Mouse (Mus musculus) skeletal muscle tissue, adult 2 months (tissue): ENCODE measurements around the gene Dsp.

ENCODE experiments used
- DNase-seq: peaks from one replicate; pipeline ENCODE4 v3.0.0-alpha.2; 2012; ENCODE audit warnings: low read depth, low spot score

Gene Dsp

DNA sequence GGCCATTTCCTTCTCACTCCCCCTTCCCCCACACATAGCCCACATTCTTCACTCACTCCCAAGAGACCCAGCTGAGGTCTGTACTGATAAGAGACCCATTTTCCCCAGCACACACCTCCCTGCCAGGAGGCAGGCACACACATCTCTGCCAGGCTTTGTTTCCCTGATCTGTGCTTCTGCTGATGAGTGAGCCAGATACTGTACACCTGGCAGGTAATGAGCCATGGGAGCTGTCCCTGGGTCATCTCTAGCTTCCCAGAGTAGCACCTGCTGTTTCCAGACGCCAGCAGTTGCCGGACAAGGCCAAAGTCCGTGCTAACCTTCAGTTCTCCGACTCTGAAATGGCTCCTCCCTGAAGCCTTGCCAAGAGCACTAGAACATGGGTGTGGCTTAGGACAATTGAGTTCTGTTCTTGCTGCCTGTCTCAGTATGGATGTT, 19.6 kb downstream of the Dsp start:
- no peak for DNase-seq

DNA sequence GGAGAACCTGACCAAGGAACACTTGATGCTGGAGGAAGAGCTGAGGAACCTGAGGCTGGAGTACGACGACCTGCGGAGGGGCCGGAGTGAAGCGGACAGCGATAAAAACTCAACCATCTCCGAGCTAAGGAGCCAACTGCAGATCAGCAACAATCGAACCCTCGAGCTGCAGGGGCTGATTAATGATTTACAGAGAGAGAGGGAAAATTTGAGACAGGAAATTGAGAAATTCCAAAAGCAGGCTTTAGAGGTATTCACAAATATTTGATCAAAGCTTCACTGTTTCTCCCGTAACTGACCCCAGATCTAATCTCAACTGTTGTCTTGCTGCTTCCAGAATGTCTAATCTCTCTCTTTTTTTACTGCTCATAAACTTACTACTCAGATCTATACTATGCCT, 42.3 kb downstream of the Dsp start:
- no peak for DNase-seq

- no peak for DNase-seq
These were observed 50.3 kb downstream of the Dsp start for GRCm38 (mm10) chr13:38201413-38201812.

GRCm38 (mm10) chr13:38204171-38204570, 53.1 kb downstream of the Dsp start:
- no peak for DNase-seq

DNA sequence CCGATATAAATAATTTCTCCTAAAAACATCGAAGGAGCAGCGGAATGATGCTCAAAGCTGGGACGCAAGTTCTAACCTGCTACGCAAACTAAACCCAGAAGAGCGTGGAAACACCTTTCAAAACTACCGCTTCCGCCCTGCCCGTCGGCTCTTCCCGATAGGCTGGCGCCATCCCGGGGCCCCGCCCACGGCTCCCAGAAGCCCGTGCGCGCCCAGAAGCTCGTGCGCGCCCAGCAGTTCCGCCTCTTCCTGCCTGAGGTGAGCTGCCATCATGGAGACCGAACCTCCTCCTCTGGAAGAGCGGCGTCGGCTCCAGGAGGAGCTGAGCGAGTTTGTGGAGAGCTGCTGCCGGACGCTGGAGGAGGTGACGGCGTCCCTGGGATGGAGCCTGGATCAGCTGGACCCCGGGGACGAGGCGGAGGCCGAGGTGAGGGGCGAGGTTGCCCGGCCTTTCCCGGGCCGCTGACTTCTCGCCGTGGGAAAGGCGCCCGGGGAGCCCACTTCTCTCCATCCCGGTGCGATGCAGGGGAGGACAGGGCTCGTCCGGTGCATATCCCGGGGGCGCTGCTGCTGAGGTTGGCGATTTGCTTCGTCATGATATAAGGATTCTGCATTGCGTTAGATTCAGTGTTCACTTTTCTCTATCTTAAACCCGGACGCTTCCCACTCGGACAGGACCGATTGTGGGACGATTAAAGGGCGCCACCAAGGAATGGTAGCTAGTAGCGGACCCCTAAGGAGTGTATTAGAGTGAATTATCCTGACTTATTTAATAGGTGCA, 53.8 kb downstream of the Dsp start, which contains the start of gene Snrnp48:
TSS of gene Snrnp48 (plus strand) at position 237 of the 781 bp plus-strand sequence.
- DNase-seq, result peak; percentile 77

GRCm38 (mm10) chr13:38211122-38211521, 60.0 kb downstream of the Dsp start:
- DNase-seq, result no peak

DNA sequence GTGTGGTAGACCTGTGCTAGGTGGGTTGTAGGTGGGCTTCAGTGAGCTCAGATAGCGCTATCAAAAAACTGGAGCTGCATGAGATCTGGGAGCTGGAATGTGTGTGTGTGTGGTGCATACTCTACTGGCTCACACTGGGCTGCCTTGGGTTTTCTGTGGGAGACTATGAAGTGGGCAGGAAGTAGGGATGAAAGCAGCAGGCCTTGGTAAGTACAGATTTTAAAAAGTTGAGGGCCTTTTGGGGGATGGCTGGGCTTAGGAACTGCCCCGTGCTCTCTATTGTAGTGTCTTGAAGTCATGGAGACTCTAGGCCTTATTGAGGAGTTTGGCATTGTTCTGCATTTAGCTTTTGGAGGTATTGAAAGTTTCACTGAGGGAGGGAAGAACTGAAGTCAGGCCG, 67.6 kb downstream of the Dsp start:
- no peak for DNase-seq

DNA sequence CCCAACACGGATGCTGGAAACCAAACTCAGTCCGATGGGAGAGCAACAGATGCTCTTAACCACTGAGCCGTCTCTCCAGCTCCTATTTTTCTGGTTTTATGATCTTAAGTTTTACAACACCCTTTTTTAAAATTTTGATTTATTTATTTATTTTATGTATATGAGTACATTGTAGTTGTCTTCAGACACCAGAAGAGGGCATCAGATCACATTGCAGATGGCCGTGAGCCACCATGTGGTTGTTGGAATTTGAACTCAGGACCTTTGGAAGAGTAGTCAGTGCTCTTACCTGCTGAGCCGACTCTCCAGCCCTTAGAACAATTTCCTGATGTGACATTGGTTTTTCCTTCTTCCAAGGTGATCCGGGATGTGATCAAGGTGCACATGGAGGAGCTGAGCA, 69.2 kb downstream of the Dsp start:
- DNase-seq, result no peak

- DNase-seq, result no peak
These were observed 79.2 kb downstream of the Dsp start for GRCm38 (mm10) chr13:38230177-38230821.

- DNase-seq, result no peak
These were observed 81.3 kb downstream of the Dsp start for GRCm38 (mm10) chr13:38232411-38232810.

DNA sequence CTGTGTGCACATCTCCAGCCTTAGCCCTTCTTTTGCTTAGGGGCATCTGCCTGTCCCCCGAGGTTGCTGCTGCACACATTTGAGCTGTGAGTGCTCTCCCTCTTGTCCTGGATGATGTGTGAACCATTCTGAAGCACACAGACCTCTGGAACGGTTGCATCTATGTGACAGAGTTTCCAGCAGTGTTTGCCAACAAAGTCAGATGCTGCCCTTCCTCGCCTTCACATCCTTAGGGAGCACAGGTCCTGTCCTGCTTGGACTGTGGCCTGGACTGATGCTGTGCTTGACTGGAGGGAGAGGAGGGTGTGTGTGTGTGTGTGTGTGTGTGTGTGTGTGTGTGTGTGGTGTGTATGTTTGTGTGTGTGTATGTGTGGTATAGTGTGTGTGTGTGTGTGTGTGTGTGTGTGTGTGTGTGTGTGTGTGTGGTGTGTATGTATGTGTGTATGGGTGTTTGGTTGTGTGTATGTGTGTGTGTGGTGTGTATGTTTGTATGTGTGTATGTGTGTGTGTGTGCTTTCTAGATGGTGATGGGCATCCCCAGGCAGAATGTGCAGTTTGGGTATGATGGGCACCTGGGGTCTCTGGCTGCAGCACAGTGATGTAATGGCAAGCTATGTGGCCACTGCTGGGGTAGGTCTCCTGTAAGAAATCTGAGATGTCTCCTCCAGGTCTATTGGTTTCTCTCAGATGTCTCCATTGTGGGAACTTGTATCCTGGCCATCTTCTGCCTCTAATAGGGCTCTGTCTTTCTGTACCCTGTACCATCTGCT, 81.9 kb downstream of the Dsp start:
- DNase-seq, result peak; percentile 15

DNA sequence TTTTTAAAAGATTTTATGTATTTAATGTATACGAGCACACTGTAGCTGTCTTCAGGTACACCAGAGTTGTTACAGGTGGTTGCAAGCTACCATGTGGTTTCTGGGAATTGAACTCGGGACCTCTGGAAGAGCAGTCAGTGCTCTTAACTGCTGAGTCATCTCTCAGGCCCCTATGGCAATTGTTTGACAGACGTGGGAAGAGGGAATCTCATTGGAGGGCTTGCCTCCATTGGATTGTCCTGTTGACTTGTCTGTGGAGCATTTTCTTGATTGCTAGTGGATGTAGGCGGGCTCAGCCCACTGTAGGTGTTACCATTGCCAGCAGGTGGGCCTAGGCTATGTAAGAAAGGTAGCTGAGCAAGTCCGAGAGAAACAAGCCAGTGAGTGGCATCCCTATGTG, 83.6 kb downstream of the Dsp start:
- DNase-seq, result no peak

DNA sequence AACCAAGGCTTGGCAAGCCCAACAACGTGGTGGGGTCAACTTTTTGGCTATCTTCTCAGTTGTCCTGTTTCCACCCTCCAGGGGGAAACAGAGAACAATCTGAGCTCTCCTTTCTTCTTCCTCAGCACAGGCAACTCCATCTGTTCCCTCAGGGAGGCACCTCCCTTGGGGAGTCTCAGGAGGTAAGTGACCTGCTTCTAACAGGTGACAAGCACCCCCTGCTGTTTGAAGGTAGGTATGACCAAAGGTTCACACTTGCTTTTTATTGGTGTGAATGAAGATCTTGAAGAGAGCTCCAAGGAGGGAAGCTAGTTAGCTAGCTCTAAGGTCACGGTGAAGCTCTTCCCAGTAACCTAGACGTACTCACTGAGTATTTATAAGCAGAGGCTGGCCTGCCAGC, 84.3 kb downstream of the Dsp start:
- no peak for DNase-seq

- no peak for DNase-seq
These were observed 97.1 kb downstream of the Dsp start for GRCm38 (mm10) chr13:38248151-38248550.
